Mouse (Mus musculus): Measurements from ENCODE around the gene Ankdd1b. TPM values are rescaled to one million over a fixed set of nuclear protein-coding genes. Genes with fewer than 3 reads are reported as not detected.

The Ankdd1b gene
- polyA plus RNA-seq (2017; shearing (Covaris generic)), result not detected

GRCm38 (mm10) chr13:96470957-96471356 lies at the start of gene Ankdd1b:
Gene Ankdd1b, minus strand, starts transcription at chr13:96471198.

GRCm38 (mm10) chr13:96490433-96490832 lies 19.4 kb upstream of the Ankdd1b start, which contains the start of gene Gm17622:
Gene Gm17622, plus strand, starts transcription at chr13:96490733.

GRCm38 (mm10) chr13:96388042-96388888 lies 82.7 kb downstream of the Ankdd1b start, which contains the start of gene Poc5:
Gene Poc5, plus strand, starts transcription at chr13:96388294.

Other genes with a start within 250 kb of the Ankdd1b start
- gene Poc5, start 82.9 kb downstream of the Ankdd1b start, polyA plus RNA-seq (2017; shearing (Covaris generic)), result 25.1 TPM
- gene Gm17622, start 19.5 kb upstream of the Ankdd1b start, polyA plus RNA-seq (2017; shearing (Covaris generic)), result not detected
- gene Polk, start 71.4 kb upstream of the Ankdd1b start, polyA plus RNA-seq (2017; shearing (Covaris generic)), result 16.7 TPM
- gene Col4a3bp, start 71.4 kb upstream of the Ankdd1b start, polyA plus RNA-seq (2017; shearing (Covaris generic)), result 32.5 TPM
- gene Hmgcr, start 199.7 kb upstream of the Ankdd1b start, polyA plus RNA-seq (2017; shearing (Covaris generic)), result 61.7 TPM

Measured in CD4-positive, CD25-positive, alpha-beta regulatory T cell (primary cell).